Mouse (Mus musculus) embryonic facial prominence, embryonic 10.5 days (tissue): ENCODE measurements around the gene 1700020N01Rik. TPM values are rescaled to one million over a fixed set of nuclear protein-coding genes. Genes with fewer than 3 reads are reported as not detected.

Source experiments
- DNase-seq: peaks from one replicate; pipeline ENCODE4 v3.0.0-alpha.2; 2017; ENCODE audit warnings: low spot score
- H3K27ac ChIP-seq: fragments of 300-500 bp; sonication (generic); replicated peaks from 2 replicates; pipeline ENCODE4 v1.5.1; 2016; ENCODE audit warnings: mild to moderate bottlenecking
- H3K27me3 ChIP-seq: fragments of 300-500 bp; sonication (generic); replicated peaks from 2 replicates; pipeline ENCODE4 v1.6.1; 2016; ENCODE audit warnings: low read depth, mild to moderate bottlenecking; ENCODE audit not compliant: poor library complexity, severe bottlenecking
- H3K36me3 ChIP-seq: fragments of 300-500 bp; sonication (generic); replicated peaks from 2 replicates; pipeline ENCODE4 v1.6.1; 2016; ENCODE audit warnings: mild to moderate bottlenecking, moderate library complexity
- H3K4me1 ChIP-seq: fragments of 300-500 bp; sonication (generic); 2 replicates; pipeline ENCODE4 v1.6.1; 2016
- H3K4me3 ChIP-seq: fragments of 300-500 bp; sonication (generic); 2 replicates; pipeline ENCODE4 v1.5.1; 2016; ENCODE audit warnings: mild to moderate bottlenecking, moderate library complexity
- H3K9me3 ChIP-seq: fragments of 300-500 bp; sonication (generic); 2 replicates; pipeline ENCODE4 v1.6.1; 2016; ENCODE audit warnings: mild to moderate bottlenecking
- WGBS: fragments of 180-500 bp; shearing (Covaris S2); methylation state at CpG from one replicate; pipeline ENCODE4 v1.1.7; 2016; 5-methylcytosine and 5-hydroxymethylcytosine counted together
- polyA plus RNA-seq: library from polyadenylated mRNA; unstranded; fragments of >200 nt; fragmentation: Nextera tagmentation; extraction: Ambion mirVana; gene quantifications from 2 replicates; pipeline ENCODE4 v1.2.1, GENCODE M21; 2016

The 1700020N01Rik gene
- polyA plus RNA-seq: not detected in 2 replicates

GRCm38 (mm10) chr10:21592896-21593380 is at the start of gene 1700020N01Rik:
TSS of gene 1700020N01Rik (plus strand) at chr10:21593145.
- Histone ChIP-seq H3K9me3 (no peaks in the 10 kb centered on the region), H3K27me3 (no peaks in the 10 kb centered on the region), H3K27ac (no peak within 1 kb of the TSS), H3K36me3 (no peaks in the 10 kb centered on the region), H3K4me3 (no peak within 1 kb of the TSS), H3K4me1 (no peaks in the 10 kb centered on the region)
- no peak for DNase-seq
- 94% methylated on average over 22 of the region's 22 CpGs for WGBS

- Histone ChIP-seq H3K9me3 (no peaks in the 10 kb centered on the region), H3K36me3 (no peaks in the 10 kb centered on the region), H3K4me1 (peaks cover 11% of the 10 kb centered on the region), H3K4me3 (no peak overlapping the region), H3K27ac (no peak overlapping the region), H3K27me3 (no peaks in the 10 kb centered on the region)
- WGBS: 71% methylated on average over 3 of the region's 3 CpGs
- no peak for DNase-seq
Observed at GRCm38 (mm10) chr10:21543576-21544278, 49.2 kb upstream of the 1700020N01Rik start.

- no peak for DNase-seq
- WGBS: 90% methylated on average over 4 of the region's 4 CpGs
- H3K4me1 ChIP-seq: peaks cover 11% of the 10 kb centered on the region
- no peaks in the 10 kb centered on the region for H3K27me3 ChIP-seq
- H3K36me3 ChIP-seq: no peaks in the 10 kb centered on the region
- no peak overlapping the region for H3K27ac ChIP-seq
- no peaks in the 10 kb centered on the region for H3K9me3 ChIP-seq
- no peak overlapping the region for H3K4me3 ChIP-seq
Observed at GRCm38 (mm10) chr10:21544721-21545120, 48.2 kb upstream of the 1700020N01Rik start.

- H3K27ac ChIP-seq: no peak overlapping the region; the same call in 1 of the 2 replicates
- no peaks in the 10 kb centered on the region for H3K36me3 ChIP-seq
- H3K9me3 ChIP-seq: no peaks in the 10 kb centered on the region
- peaks cover 11% of the 10 kb centered on the region for H3K4me1 ChIP-seq
- 50% methylated on average over 6 of the region's 6 CpGs for WGBS
- no peaks in the 10 kb centered on the region for H3K27me3 ChIP-seq
- no peak overlapping the region for H3K4me3 ChIP-seq
- no peak for DNase-seq
Observed at GRCm38 (mm10) chr10:21545446-21545845, 47.5 kb upstream of the 1700020N01Rik start.

- Histone ChIP-seq H3K9me3 (no peaks in the 10 kb centered on the region), H3K27ac (no peak overlapping the region), H3K36me3 (no peaks in the 10 kb centered on the region), H3K4me3 (no peak overlapping the region), H3K4me1 (peaks cover 11% of the 10 kb centered on the region), H3K27me3 (no peaks in the 10 kb centered on the region)
- 79% methylated on average over 9 of the region's 9 CpGs for WGBS
- no peak for DNase-seq
Observed at GRCm38 (mm10) chr10:21548871-21549505, 44.0 kb upstream of the 1700020N01Rik start.

- H3K9me3 ChIP-seq: no peaks in the 10 kb centered on the region
- no peak for DNase-seq
- H3K4me1 ChIP-seq: no peaks in the 10 kb centered on the region
- no peak overlapping the region for H3K4me3 ChIP-seq
- 86% methylated on average over 8 of the region's 8 CpGs for WGBS
- no peaks in the 10 kb centered on the region for H3K27me3 ChIP-seq
- H3K27ac ChIP-seq: no peak overlapping the region
- H3K36me3 ChIP-seq: no peaks in the 10 kb centered on the region
Observed at GRCm38 (mm10) chr10:21552967-21553682, 39.8 kb upstream of the 1700020N01Rik start.

GRCm38 (mm10) chr10:21553683-21554035 is 39.3 kb upstream of the 1700020N01Rik start:
- DNase-seq: no peak
- no peaks in the 10 kb centered on the region for H3K4me1 ChIP-seq
- no peaks in the 10 kb centered on the region for H3K36me3 ChIP-seq
- H3K9me3 ChIP-seq: no peaks in the 10 kb centered on the region
- no peak overlapping the region for H3K4me3 ChIP-seq
- 88% methylated on average over 4 of the region's 4 CpGs for whole genome bisulfite sequencing
- H3K27me3 ChIP-seq: no peaks in the 10 kb centered on the region
- no peak overlapping the region for H3K27ac ChIP-seq

GRCm38 (mm10) chr10:21554896-21555580 is 37.9 kb upstream of the 1700020N01Rik start:
- no peaks in the 10 kb centered on the region for H3K36me3 ChIP-seq
- no peak overlapping the region for H3K4me3 ChIP-seq
- DNase-seq: no peak
- H3K27ac ChIP-seq: no peak overlapping the region
- 86% methylated on average over 11 of the region's 11 CpGs for WGBS
- no peaks in the 10 kb centered on the region for H3K9me3 ChIP-seq
- no peaks in the 10 kb centered on the region for H3K4me1 ChIP-seq
- H3K27me3 ChIP-seq: no peaks in the 10 kb centered on the region

- Histone ChIP-seq H3K4me3 (no peak overlapping the region), H3K9me3 (no peaks in the 10 kb centered on the region)
- WGBS: 88% methylated on average over 15 of the region's 15 CpGs
Observed at GRCm38 (mm10) chr10:21559769-21560168, 33.2 kb upstream of the 1700020N01Rik start.

GRCm38 (mm10) chr10:21561181-21561580 is 31.8 kb upstream of the 1700020N01Rik start:
- H3K4me1 ChIP-seq: 0 out of 2 replicates have a peak, but pooled peaks cover 4% of the 10 kb centered on the region
- no peaks in the 10 kb centered on the region for H3K9me3 ChIP-seq
- WGBS: 80% methylated on average over 1 of the region's 1 CpGs
- H3K27me3 ChIP-seq: no peaks in the 10 kb centered on the region
- no peaks in the 10 kb centered on the region for H3K36me3 ChIP-seq
- H3K4me3 ChIP-seq: no peak overlapping the region
- H3K27ac ChIP-seq: no peak overlapping the region
- no peak for DNase-seq

More at GRCm38 (mm10) chr10:21559769-21560168, 33.2 kb upstream of the 1700020N01Rik start:
- Histone ChIP-seq H3K4me1 (0 out of 2 replicates have a peak, but pooled peaks cover 4% of the 10 kb centered on the region), H3K27ac (no peak overlapping the region), H3K36me3 (no peaks in the 10 kb centered on the region), H3K27me3 (no peaks in the 10 kb centered on the region)
- no peak for DNase-seq

- 0 out of 2 replicates have a peak, but pooled peaks cover 4% of the 10 kb centered on the region for H3K4me1 ChIP-seq
- no peak overlapping the region for H3K4me3 ChIP-seq
- H3K9me3 ChIP-seq: no peaks in the 10 kb centered on the region
- WGBS: 91% methylated on average over 2 of the region's 2 CpGs
- H3K36me3 ChIP-seq: no peaks in the 10 kb centered on the region
- DNase-seq: no peak
- H3K27me3 ChIP-seq: no peaks in the 10 kb centered on the region
- H3K27ac ChIP-seq: no peak overlapping the region
Observed at GRCm38 (mm10) chr10:21563446-21563845, 29.5 kb upstream of the 1700020N01Rik start.

- no peak overlapping the region for H3K4me3 ChIP-seq
- WGBS: 90% methylated on average over 5 of the region's 5 CpGs
- 0 out of 2 replicates have a peak, but pooled peaks cover 4% of the 10 kb centered on the region for H3K4me1 ChIP-seq
- no peaks in the 10 kb centered on the region for H3K36me3 ChIP-seq
- H3K9me3 ChIP-seq: no peaks in the 10 kb centered on the region
- H3K27ac ChIP-seq: no peak overlapping the region
- no peaks in the 10 kb centered on the region for H3K27me3 ChIP-seq
- DNase-seq: no peak
Observed at GRCm38 (mm10) chr10:21564189-21564588, 28.8 kb upstream of the 1700020N01Rik start.
